Mouse (Mus musculus) intestine, embryonic 14.5 days (tissue): ENCODE measurements around the gene Fgf22. TPM values are rescaled to one million over a fixed set of nuclear protein-coding genes. Genes with fewer than 3 reads are reported as not detected.

Experiments used
- ATAC-seq: fragments of 200-750 bp; cut with Nextera tagmentation; replicated peaks from 2 replicates; pipeline ENCODE4 v1.8.0; 2017; ENCODE audit warnings: low read depth, moderate number of reproducible peaks, moderate TSS enrichment, moderate library complexity; ENCODE audit not compliant: low FRiP score, low TSS enrichment
- DNase-seq: peaks from one replicate; pipeline ENCODE4 v3.0.0-alpha.2; 2018; ENCODE audit warnings: low spot score
- H3K27ac ChIP-seq: fragments of 300-500 bp; sonication (generic); 2 replicates; pipeline ENCODE4 v1.5.1; 2014; ENCODE audit warnings: low read depth, mild to moderate bottlenecking, control low read depth
- H3K27me3 ChIP-seq: fragments of 300-500 bp; sonication (generic); replicated peaks from 2 replicates; pipeline ENCODE4 v1.6.1; 2014; ENCODE audit warnings: low read length, control low read depth; ENCODE audit not compliant: control insufficient read depth, insufficient read depth
- H3K36me3 ChIP-seq: fragments of 300-500 bp; sonication (generic); 2 replicates; pipeline ENCODE4 v1.6.1; 2014; ENCODE audit warnings: low read length, control low read depth; ENCODE audit not compliant: control insufficient read depth, insufficient read depth
- H3K4me1 ChIP-seq: fragments of 300-500 bp; sonication (generic); replicated peaks from 2 replicates; pipeline ENCODE4 v1.6.1; 2014; ENCODE audit warnings: low read length, control low read depth, mixed read lengths; ENCODE audit not compliant: control insufficient read depth, insufficient read depth
- H3K4me2 ChIP-seq: fragments of 300-500 bp; sonication (generic); 2 replicates; pipeline ENCODE4 v1.6.1; 2014; ENCODE audit warnings: low read length
- H3K4me3 ChIP-seq: fragments of 300-500 bp; sonication (generic); 2 replicates; pipeline ENCODE4 v1.5.1; 2014; ENCODE audit warnings: low read depth, low read length, control low read depth, mixed read lengths
- H3K9ac ChIP-seq: fragments of 300-500 bp; sonication (generic); 2 replicates; pipeline ENCODE4 v1.6.1; 2014; ENCODE audit warnings: mild to moderate bottlenecking, low read length
- H3K9me3 ChIP-seq: fragments of 300-500 bp; sonication (generic); 2 replicates; pipeline ENCODE4 v1.6.1; 2016; ENCODE audit warnings: low read length, control low read depth; ENCODE audit not compliant: control insufficient read depth
- WGBS: fragments of 180-500 bp; shearing (Covaris S2); extraction: QIAGEN DNeasy Blood & Tissue Kit; methylation state at CpG from one replicate; pipeline ENCODE4 v1.1.7; 2014; 5-methylcytosine and 5-hydroxymethylcytosine counted together
- polyA plus RNA-seq: library from polyadenylated mRNA; unstranded; fragments of >200 nt; fragmentation: Nextera tagmentation; extraction: Ambion mirVana; gene quantifications from 2 replicates; pipeline ENCODE4 v1.2.1, GENCODE M21; 2014

Fgf22 gene
- polyA plus RNA-seq, 1 experiment from 2014 or later, result 0.26 TPM

- Histone ChIP-seq H3K9ac (no peak overlapping the region), H3K36me3 (no peaks in the 10 kb centered on the region), H3K27ac (no peak overlapping the region), H3K4me2 (no peak overlapping the region), H3K4me3 (no peak overlapping the region), H3K9me3 (no peaks in the 10 kb centered on the region), H3K4me1 (no peaks in the 10 kb centered on the region), H3K27me3 (no peaks in the 10 kb centered on the region)
- WGBS, result 36% methylated on average over 7 of the region's 7 CpGs
- ATAC-seq (0 out of 2 replicates have a peak, but pooled peaks have one; percentile 29), DNase-seq (peak; percentile 93)
These were observed 33.7 kb downstream of the Fgf22 start for GRCm38 (mm10) chr10:79788386-79789158.

GRCm38 (mm10) chr10:79789581-79789980, 34.7 kb downstream of the Fgf22 start:
- no peak for DNase-seq
- no peak for ATAC-seq
- no peak overlapping the region for H3K4me2 ChIP-seq
- no peaks in the 10 kb centered on the region for H3K36me3 ChIP-seq
- WGBS, result 65% methylated on average over 2 of the region's 2 CpGs
- H3K27me3 ChIP-seq, result no peaks in the 10 kb centered on the region
- no peak overlapping the region for H3K27ac ChIP-seq
- no peak overlapping the region for H3K9ac ChIP-seq
- peaks cover 7% of the 10 kb centered on the region for H3K4me1 ChIP-seq
- no peaks in the 10 kb centered on the region for H3K9me3 ChIP-seq
- no peak overlapping the region for H3K4me3 ChIP-seq

- ATAC-seq, result no peak
- no peaks in the 10 kb centered on the region for H3K36me3 ChIP-seq
- whole genome bisulfite sequencing, result 85% methylated on average over 4 of the region's 4 CpGs
- no peak within 1 kb of the TSS for H3K27ac ChIP-seq
- H3K4me3 ChIP-seq, result no peak within 1 kb of the TSS
- H3K27me3 ChIP-seq, result no peaks in the 10 kb centered on the region
- H3K4me1 ChIP-seq, result peaks cover 12% of the 10 kb centered on the region
- H3K9me3 ChIP-seq, result no peaks in the 10 kb centered on the region
- no peak within 1 kb of the TSS for H3K4me2 ChIP-seq
- DNase-seq, result no peak
- no peak within 1 kb of the TSS for H3K9ac ChIP-seq
These were observed 36.0 kb downstream of the Fgf22 start, which contains the start of gene Prss57 for GRCm38 (mm10) chr10:79790861-79791260. TSS of gene Prss57 (minus strand) at chr10:79790961.

- DNase-seq (no peak), ATAC-seq (no peak)
- peaks cover 12% of the 10 kb centered on the region for H3K4me1 ChIP-seq
- H3K27ac ChIP-seq, result peak overlapping the region; percentile 1; the same call in 1 of the 2 replicates
- 71% methylated on average over 5 of the region's 5 CpGs for WGBS
- H3K36me3 ChIP-seq, result no peaks in the 10 kb centered on the region
- H3K4me3 ChIP-seq, result no peak overlapping the region
- H3K9ac ChIP-seq, result no peak overlapping the region
- H3K9me3 ChIP-seq, result no peaks in the 10 kb centered on the region
- no peak overlapping the region for H3K4me2 ChIP-seq
- no peaks in the 10 kb centered on the region for H3K27me3 ChIP-seq
These were observed 37.6 kb downstream of the Fgf22 start for GRCm38 (mm10) chr10:79792339-79793040.

GRCm38 (mm10) chr10:79793051-79793737, 38.3 kb downstream of the Fgf22 start, which contains the start of gene Palm:
TSS of gene Palm (plus strand) at chr10:79793572.
- 5% methylated on average over 49 of the region's 51 CpGs for WGBS
- DNase-seq (peak; percentile 91), ATAC-seq (peak; percentile 44)
- H3K9me3 ChIP-seq, result no peaks in the 10 kb centered on the region
- H3K27ac ChIP-seq, result peak within 1 kb of the TSS; percentile 76
- peaks cover 12% of the 10 kb centered on the region for H3K4me1 ChIP-seq
- H3K36me3 ChIP-seq, result no peaks in the 10 kb centered on the region
- H3K9ac ChIP-seq, result peak within 1 kb of the TSS; percentile 89
- peak within 1 kb of the TSS; percentile 97 for H3K4me3 ChIP-seq
- H3K27me3 ChIP-seq, result no peaks in the 10 kb centered on the region
- H3K4me2 ChIP-seq, result peak within 1 kb of the TSS; percentile 93

- Histone ChIP-seq H3K36me3 (no peaks in the 10 kb centered on the region), H3K9ac (peak overlapping the region; percentile 89), H3K27ac (peak overlapping the region; percentile 76), H3K9me3 (no peaks in the 10 kb centered on the region), H3K4me3 (peak overlapping the region; percentile 97), H3K4me2 (peak overlapping the region; percentile 93), H3K4me1 (peaks cover 12% of the 10 kb centered on the region), H3K27me3 (no peaks in the 10 kb centered on the region)
- ATAC-seq (peak; percentile 17; the same call in 1 of the 2 replicates), DNase-seq (peak; percentile 80)
- 3% methylated on average over 38 of the region's 38 CpGs for WGBS
These were observed 39.0 kb downstream of the Fgf22 start for GRCm38 (mm10) chr10:79793738-79794490.

- peak overlapping the region; percentile 97 for H3K4me3 ChIP-seq
- H3K9me3 ChIP-seq, result no peaks in the 10 kb centered on the region
- DNase-seq (peak; percentile 70), ATAC-seq (no peak; the same call in 1 of the 2 replicates)
- H3K4me2 ChIP-seq, result peak overlapping the region; percentile 93
- H3K4me1 ChIP-seq, result peaks cover 12% of the 10 kb centered on the region
- peak overlapping the region; percentile 89 for H3K9ac ChIP-seq
- peak overlapping the region; percentile 76; the same call in 1 of the 2 replicates for H3K27ac ChIP-seq
- WGBS, result 10% methylated on average over 10 of the region's 10 CpGs
- H3K27me3 ChIP-seq, result no peaks in the 10 kb centered on the region
- no peaks in the 10 kb centered on the region for H3K36me3 ChIP-seq
These were observed 39.6 kb downstream of the Fgf22 start for GRCm38 (mm10) chr10:79794491-79794931.

- Histone ChIP-seq H3K9me3 (no peaks in the 10 kb centered on the region), H3K4me1 (peaks cover 12% of the 10 kb centered on the region), H3K27ac (no peak overlapping the region), H3K36me3 (no peaks in the 10 kb centered on the region), H3K27me3 (no peaks in the 10 kb centered on the region), H3K4me3 (no peak overlapping the region), H3K4me2 (no peak overlapping the region), H3K9ac (no peak overlapping the region)
- WGBS, result 96% methylated on average over 3 of the region's 3 CpGs
- no peak for ATAC-seq
- DNase-seq, result no peak
These were observed 41.0 kb downstream of the Fgf22 start for GRCm38 (mm10) chr10:79795905-79796304.
